Mouse (Mus musculus): ENCODE measurements at regions not wholly inside any gene's neighbourhood (a gene's known extent, or its start where the extent isn't known, plus 50 kb on each side); places are given as distances from the start of the nearest gene placed in this dataset.
A peak's percentile ranks its signal among the peaks of the same experiment; 100 is the strongest.

DNA sequence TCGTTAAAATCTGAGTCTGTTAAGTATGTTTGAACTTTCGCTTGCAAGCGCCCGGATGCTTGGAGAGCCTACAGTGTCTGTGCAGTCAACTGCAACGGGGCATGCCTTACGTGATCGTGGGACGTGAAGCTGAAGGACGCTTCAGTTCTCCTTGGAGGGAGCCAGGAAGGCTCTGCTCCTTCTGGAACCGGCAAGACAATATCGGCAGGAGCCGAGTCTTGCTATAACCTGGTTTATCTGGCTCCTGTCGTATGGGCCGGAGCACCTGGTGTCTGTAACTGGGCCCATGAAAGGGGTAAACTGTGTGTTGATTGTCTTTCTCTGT, 95.5 kb upstream of the Fbxo11 start:
- H3K27me3 ChIP-seq (ENCODE audit: control insufficient read depth, insufficient read depth, low read length, poor library complexity, severe bottlenecking): no peaks in the 10 kb centered on the region
- no peaks in the 10 kb centered on the region for H3K36me3 ChIP-seq (ENCODE audit: control insufficient read depth, insufficient read depth, low read length, poor library complexity, severe bottlenecking)
- DNase-seq (ENCODE audit: low read depth, low spot score): no peak

DNA sequence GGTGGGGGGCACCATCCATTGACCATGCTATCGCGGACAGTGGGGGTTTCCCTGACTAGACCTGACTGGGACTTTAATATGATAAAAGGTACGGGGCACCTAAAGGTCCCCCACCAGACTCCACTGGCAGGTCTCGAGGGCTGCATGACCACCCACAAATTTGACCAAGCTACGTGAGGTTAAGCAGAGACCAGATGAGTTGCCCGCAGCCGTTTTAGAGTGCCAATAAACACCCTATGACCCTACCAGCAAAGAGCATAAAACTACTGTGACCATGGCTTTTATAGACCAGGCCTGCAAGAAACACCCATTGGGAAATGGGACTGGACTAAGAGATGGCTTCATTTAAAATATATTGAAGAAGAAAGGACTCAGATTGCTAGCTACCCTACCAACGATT, 96.7 kb upstream of the Fbxo11 start:
- Histone ChIP-seq H3K36me3 (ENCODE audit: control insufficient read depth, insufficient read depth, low read length, poor library complexity, severe bottlenecking) (no peaks in the 10 kb centered on the region), H3K27me3 (ENCODE audit: control insufficient read depth, insufficient read depth, low read length, poor library complexity, severe bottlenecking) (no peaks in the 10 kb centered on the region)
- no peak for DNase-seq (ENCODE audit: low read depth, low spot score)

DNA sequence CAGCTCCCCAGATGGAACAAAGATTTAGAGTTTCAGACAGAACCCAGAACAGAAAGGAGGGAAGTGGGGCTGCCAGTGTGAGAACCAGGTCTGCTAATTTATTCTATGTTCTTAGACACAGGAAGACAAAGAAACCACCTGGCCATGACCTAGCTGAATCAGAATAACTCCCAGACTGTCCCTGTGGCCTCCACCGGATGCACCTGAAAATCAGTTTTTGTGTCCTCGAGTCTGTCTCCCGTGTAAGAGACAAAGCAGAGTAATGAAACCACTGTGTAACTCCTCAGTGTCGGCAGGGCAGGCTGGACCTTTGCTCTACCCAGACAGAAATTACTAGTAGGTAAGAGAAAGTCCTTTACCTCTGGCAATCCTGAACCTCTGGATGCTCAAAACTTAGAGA, 99.7 kb upstream of the Fbxo11 start:
- DNase-seq (ENCODE audit: low read depth, low spot score): peak; percentile 65
- no peaks in the 10 kb centered on the region for H3K36me3 ChIP-seq (ENCODE audit: control insufficient read depth, insufficient read depth, low read length, poor library complexity, severe bottlenecking)
- H3K27me3 ChIP-seq (ENCODE audit: control insufficient read depth, insufficient read depth, low read length, poor library complexity, severe bottlenecking): no peaks in the 10 kb centered on the region

DNA sequence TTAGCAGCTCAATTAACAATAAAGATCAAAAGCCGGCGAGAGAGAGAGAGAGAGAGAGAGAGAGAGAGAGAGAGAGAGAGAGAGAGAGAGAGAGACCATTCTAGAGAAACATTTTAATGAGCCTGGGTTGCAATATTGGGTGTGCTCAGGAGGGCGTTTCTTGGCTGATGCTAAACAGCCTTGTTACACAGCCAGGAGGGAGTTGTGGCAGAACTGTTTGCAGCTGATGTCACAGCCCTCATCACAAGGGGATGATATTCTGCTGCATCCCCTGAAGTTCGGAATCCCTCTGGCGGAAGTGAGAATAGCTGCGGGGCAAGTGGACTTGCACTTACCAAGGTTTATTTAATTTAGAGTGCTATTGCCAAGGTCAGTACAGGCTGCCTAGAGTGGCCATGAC, 100.7 kb upstream of the Fbxo11 start:
- H3K36me3 ChIP-seq (ENCODE audit: control insufficient read depth, insufficient read depth, low read length, poor library complexity, severe bottlenecking): no peaks in the 10 kb centered on the region
- no peaks in the 10 kb centered on the region for H3K27me3 ChIP-seq (ENCODE audit: control insufficient read depth, insufficient read depth, low read length, poor library complexity, severe bottlenecking)
- no peak for DNase-seq (ENCODE audit: low read depth, low spot score)

DNA sequence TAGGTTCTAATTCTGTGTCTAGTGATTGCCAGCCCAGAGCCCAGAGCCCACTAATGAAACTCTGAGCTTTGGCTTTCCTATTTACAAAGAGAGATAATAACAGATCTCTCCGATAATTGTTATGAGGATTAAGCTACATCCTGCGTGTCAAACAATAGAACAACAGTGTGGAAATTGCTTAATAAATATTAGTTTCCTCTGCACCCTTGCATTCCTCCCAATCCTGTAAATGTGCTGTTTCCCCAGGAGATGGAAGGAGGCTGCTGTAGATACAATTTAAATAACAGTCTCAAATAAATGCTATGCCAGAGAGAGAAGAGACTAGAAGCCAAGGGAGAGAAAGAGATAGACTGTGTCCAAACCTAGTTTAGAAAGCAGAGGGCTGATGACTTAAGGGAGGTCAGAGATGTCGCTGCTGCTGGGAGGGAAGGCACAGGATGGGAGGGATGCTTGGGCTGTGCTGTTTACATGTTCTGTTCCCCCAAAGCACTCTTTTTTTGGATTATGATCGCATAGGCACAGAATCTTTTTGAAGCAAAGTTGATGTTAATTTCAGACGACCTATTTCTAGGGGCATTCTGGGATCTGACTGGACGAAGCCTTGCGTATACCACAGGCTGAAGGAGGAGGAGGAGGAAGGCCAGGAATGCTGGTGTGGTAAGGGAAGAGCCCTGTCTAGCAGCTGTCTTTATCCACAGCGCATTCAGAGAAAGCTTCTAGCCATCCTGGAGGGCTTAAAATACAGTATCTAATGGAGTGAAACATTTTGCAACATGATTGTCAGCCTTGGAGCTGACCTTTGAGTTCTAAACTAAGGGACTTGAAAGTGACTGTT, 103.4 kb upstream of the Fbxo11 start:
- Histone ChIP-seq H3K36me3 (ENCODE audit: control insufficient read depth, insufficient read depth, low read length, poor library complexity, severe bottlenecking) (no peaks in the 10 kb centered on the region), H3K27me3 (ENCODE audit: control insufficient read depth, insufficient read depth, low read length, poor library complexity, severe bottlenecking) (no peaks in the 10 kb centered on the region)
- DNase-seq (ENCODE audit: low read depth, low spot score): no peak

DNA sequence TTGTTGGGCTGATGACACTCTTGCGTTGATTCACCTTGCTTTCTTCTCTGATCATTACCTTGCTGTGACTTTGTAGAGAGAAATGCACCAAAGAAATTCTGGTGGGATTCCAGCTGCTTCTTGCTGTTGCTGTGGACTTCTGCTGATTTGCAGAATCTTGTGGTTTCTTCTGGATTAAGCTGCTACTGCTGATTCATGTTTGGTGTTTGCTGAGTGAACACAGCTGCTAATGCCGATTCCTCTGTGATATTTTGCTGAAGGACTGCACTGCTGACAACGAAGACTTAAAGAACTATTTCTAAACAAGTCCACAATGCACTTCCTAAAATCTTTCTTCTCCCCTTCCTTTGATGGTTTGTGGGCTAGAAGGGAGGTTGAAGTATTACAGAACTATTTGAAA, 106.5 kb upstream of the Fbxo11 start:
- DNase-seq (ENCODE audit: low read depth, low spot score): no peak
- Histone ChIP-seq H3K27me3 (ENCODE audit: control insufficient read depth, insufficient read depth, low read length, poor library complexity, severe bottlenecking) (no peaks in the 10 kb centered on the region), H3K36me3 (ENCODE audit: control insufficient read depth, insufficient read depth, low read length, poor library complexity, severe bottlenecking) (no peaks in the 10 kb centered on the region)

DNA sequence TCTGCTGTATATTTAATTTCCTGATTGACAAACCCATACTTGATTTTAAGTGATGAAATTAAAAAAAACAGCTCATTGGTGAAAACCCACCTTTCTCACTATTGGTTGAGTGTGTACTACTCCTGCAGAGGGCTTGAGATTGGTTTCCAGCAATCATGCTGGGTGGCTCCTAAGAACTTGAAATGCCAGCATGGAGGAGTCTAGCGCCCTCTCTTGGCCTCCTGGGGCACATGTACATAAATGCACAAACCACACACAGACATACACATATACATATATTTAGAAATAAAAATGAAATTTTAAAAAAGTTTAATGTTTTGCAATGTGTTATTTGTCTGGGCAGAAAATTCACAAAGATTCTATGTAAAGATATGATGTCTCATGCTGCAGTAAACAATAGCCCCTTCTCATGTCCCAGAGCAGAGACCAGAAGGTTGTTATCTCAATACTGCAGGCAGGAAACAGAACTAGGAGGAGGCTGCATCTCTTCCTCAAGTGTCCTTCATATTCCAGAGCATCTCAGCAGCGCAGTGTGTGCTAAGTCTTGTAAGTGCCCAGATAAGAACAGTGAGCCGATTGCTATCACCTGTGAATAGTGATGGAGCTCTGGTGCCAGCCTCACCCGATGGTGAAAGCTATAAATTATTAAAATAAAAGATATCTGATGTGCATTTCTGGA, 108.4 kb upstream of the Fbxo11 start:
- Histone ChIP-seq H3K36me3 (ENCODE audit: control insufficient read depth, insufficient read depth, low read length, poor library complexity, severe bottlenecking) (no peaks in the 10 kb centered on the region), H3K27me3 (ENCODE audit: control insufficient read depth, insufficient read depth, low read length, poor library complexity, severe bottlenecking) (no peaks in the 10 kb centered on the region)
- DNase-seq (ENCODE audit: low read depth, low spot score): no peak

DNA sequence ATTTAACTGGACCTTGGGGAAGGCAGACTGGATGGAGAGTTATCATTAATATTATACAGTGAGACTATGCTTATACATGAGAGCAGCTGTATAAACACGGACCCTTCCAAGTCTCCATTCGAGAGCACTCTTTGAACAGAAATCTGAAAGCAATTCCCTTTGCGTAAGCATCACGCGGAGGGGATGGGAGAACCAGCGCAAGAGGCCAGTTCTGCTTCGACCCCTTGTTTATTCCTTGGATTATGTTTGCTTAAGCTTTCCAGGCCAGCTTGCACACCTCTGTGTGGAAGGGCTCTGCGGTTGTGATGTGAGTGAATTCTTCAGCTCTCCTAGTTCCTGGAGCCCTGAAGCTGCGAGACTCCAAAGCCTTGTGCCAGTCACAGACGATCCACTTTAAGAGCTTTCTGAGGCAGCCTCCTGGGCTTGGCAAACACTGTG, 109.2 kb upstream of the Fbxo11 start:
- no peaks in the 10 kb centered on the region for H3K27me3 ChIP-seq (ENCODE audit: control insufficient read depth, insufficient read depth, low read length, poor library complexity, severe bottlenecking)
- DNase-seq (ENCODE audit: low read depth, low spot score): no peak
- no peaks in the 10 kb centered on the region for H3K36me3 ChIP-seq (ENCODE audit: control insufficient read depth, insufficient read depth, low read length, poor library complexity, severe bottlenecking)

DNA sequence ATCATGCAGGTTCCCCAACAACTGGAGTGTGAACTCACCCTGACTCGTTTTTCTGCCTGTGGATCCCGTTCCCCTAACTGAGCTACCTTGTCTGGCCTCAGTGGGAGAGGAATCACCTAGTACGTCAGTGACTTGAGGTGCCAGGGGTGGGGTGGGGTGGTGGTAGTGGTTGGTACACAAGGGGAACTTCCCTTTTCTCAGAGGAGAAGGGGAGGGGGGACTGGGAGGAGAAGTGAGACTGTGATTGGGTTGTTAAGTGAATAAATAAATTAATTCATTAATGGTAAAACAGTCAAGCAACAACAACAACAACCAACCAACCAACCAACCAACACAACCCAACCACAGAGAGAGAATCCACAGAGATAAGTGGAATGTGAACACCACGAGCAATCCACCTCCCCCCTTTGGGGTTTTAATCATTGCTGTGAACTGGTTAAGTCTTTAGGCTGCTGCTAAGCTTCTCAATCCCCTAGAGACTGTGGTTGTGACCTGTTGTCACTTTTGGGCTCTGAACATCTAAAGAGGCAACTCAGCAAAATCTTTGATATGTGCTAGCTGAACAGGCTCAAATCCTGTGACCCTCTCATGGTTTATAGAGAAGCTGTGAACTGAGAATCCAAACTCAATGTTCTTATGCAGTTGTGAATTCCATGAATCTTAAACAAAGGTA, 111.0 kb upstream of the Fbxo11 start:
- Histone ChIP-seq H3K36me3 (ENCODE audit: control insufficient read depth, insufficient read depth, low read length, poor library complexity, severe bottlenecking) (no peaks in the 10 kb centered on the region), H3K27me3 (ENCODE audit: control insufficient read depth, insufficient read depth, low read length, poor library complexity, severe bottlenecking) (no peaks in the 10 kb centered on the region)
- DNase-seq (ENCODE audit: low read depth, low spot score): peak; percentile 91

DNA sequence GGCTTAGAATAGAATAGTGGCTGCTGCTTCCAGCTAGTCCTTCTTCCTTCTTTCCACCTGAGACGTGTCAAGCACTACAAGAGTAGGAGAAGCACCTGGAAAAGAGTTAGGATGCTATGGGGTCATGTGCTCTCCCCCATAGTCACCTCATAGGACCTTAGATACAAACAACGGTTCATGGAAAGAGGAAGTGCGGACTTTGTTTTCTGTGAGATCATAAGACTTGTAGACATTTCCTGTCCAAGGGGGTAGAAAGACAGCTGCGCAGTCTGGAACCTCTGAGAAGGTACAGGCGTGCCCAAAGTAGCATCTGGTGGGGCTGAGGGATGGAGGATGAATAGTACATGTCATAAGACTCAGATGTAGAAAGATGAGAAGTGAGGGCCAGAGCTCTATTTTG, 125.6 kb upstream of the Fbxo11 start:
- Histone ChIP-seq H3K36me3 (ENCODE audit: control insufficient read depth, insufficient read depth, low read length, poor library complexity, severe bottlenecking) (no peaks in the 10 kb centered on the region), H3K27me3 (ENCODE audit: control insufficient read depth, insufficient read depth, low read length, poor library complexity, severe bottlenecking) (no peaks in the 10 kb centered on the region)
- peak; percentile 95 for DNase-seq (ENCODE audit: low read depth, low spot score)

DNA sequence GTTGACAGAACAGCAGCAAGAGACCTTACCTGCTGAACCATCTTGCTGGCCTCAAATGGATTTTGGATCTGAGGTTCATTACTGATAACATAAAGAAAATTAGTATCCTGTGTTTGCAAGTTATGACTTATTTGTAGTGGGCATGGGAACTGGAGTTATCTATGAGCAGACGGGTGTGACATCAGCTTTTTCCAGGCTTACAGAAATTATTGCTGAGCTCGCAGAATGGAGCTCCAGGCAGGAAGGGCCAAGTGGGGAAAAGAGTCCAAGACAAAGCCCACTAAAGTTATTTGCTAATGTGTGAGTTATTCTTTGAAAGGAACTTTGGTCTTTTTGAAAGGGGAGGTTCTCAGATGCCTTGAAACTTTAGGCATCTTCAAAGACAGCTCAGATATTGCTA, 126.4 kb upstream of the Fbxo11 start:
- no peak for DNase-seq (ENCODE audit: low read depth, low spot score)
- no peaks in the 10 kb centered on the region for H3K27me3 ChIP-seq (ENCODE audit: control insufficient read depth, insufficient read depth, low read length, poor library complexity, severe bottlenecking)

DNA sequence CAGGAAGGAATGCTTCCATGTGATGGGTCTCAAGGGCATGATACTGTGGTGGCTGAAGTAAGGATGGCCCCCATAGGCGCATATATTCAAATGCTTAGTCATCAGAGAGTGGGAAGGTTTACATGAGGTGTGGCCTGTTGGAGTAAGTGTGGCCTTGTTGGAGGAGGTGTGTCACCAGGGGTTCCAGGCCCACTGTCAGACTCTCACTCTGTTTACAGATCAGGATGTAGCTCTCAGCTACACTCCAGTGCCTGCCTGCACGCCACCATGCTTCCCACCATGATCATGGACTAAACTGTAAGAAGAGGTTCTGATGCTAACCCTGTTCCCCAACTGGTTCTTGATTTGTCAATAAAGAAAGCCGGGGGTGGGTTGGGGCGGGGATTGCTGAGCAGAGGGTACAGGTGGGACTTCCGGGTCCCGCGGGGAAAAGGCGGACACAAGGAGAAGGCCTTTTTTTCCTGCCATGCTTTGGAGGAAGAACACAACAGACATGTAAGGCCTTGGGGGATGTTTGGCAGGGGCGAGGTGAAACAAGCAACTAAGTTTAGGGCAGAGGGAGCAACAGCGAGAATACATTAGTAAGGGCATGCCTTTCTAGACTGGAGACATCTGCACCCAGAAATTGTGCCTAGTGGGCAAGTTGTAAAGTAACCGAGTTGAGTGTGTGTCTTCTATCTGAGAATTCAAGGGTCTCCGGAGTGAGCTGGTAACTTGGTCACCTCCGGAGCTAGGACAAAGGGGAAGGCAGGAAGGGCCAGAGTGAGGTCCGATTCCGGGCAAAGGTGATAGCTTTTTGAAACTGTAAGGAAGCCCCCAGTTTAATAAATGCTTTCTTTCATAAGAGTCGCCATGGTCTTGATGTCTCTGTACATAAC, 127.1 kb upstream of the Fbxo11 start:
- peak; percentile 47 for DNase-seq (ENCODE audit: low read depth, low spot score)
- H3K36me3 ChIP-seq (ENCODE audit: control insufficient read depth, insufficient read depth, low read length, poor library complexity, severe bottlenecking): no peaks in the 10 kb centered on the region
- no peaks in the 10 kb centered on the region for H3K27me3 ChIP-seq (ENCODE audit: control insufficient read depth, insufficient read depth, low read length, poor library complexity, severe bottlenecking)

More for the DNA sequence above, 126.4 kb upstream of the Fbxo11 start:
- H3K36me3 ChIP-seq (ENCODE audit: control insufficient read depth, insufficient read depth, low read length, poor library complexity, severe bottlenecking): no peaks in the 10 kb centered on the region

DNA sequence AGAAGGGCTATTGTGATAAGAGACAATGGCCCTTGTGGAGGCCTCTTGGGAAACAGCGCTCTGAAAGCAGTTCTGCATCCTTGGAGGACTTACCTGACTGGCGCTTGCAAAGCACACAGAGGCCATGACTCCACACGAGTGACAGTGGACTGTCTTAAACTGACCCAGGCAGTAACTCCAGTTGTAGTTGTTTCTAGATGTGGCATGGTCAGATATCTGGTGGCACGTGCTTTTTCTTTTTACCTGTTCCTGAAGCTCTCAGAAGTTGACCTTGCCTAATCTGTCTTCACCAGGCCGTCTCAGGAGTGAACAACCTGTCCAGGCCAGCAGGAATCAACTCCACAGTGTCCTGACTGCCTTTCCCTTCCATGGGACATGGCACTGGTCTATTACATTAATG, 129.6 kb upstream of the Fbxo11 start:
- no peak for DNase-seq (ENCODE audit: low read depth, low spot score)

DNA sequence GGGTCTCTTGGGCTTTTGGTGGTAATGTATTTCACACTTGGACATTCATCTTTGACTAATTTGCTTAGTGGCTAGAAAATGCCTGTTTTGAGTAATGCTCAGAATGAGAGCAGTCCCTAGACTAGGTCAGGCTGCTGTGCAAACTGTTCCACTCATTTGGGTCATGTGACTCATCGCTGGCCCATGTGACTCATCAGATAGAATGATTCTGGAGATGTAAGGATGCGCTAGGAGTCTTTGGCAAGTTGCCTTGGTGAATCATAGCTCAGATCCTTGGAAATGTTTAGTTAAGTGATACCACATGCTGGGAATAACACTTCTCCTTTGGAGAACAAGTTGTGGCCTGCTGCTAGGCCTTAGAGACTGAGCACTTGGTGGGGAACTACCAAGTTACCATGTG, 130.2 kb upstream of the Fbxo11 start:
- H3K27me3 ChIP-seq (ENCODE audit: control insufficient read depth, insufficient read depth, low read length, poor library complexity, severe bottlenecking): no peaks in the 10 kb centered on the region
- no peaks in the 10 kb centered on the region for H3K36me3 ChIP-seq (ENCODE audit: control insufficient read depth, insufficient read depth, low read length, poor library complexity, severe bottlenecking)
- DNase-seq (ENCODE audit: low read depth, low spot score): peak; percentile 17

More for the DNA sequence above, 129.6 kb upstream of the Fbxo11 start:
- H3K36me3 ChIP-seq (ENCODE audit: control insufficient read depth, insufficient read depth, low read length, poor library complexity, severe bottlenecking): no peaks in the 10 kb centered on the region
- H3K27me3 ChIP-seq (ENCODE audit: control insufficient read depth, insufficient read depth, low read length, poor library complexity, severe bottlenecking): no peaks in the 10 kb centered on the region
